Mouse (Mus musculus) cerebellum, postnatal 14 days (tissue): Measurements from ENCODE around the gene Cpne8.

Experiments
- DNase-seq, 2 experiments: peaks; one replicate each; pipeline ENCODE4 v3.0.0; 2021; ENCODE audit warnings: mixed read lengths in 2 of 2

The Cpne8 gene

DNA sequence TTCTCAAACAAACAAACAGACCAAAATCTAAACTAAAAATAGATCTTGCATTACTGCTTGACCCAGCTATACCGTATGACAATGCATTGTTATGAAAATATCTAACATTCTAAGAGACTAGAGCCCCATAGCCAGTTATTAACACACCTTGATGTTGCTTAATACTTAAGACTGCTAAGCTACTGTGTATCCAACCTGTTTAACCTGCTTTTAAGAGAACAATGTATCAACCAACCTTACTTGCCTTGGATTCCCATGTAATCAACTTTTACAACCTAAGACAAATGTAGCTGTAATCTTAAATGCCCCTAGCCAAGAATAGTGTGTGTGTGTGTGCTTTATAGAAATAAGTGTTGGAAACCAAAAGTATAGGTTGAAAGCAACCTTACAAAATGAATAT lies 233.2 kb downstream of the Cpne8 start:
- no peak for DNase-seq
